Mouse (Mus musculus) spleen, adult 2 months (tissue): ENCODE measurements around the gene Ipcef1.

Source experiments
- CTCF ChIP-seq: fragments of 200-500 bp; IDR thresholded peaks from 2 replicates; pipeline ENCODE4 v1.5.1; 2011; ENCODE audit warnings: mild to moderate bottlenecking, inconsistent platforms; ENCODE audit not compliant: insufficient read depth, insufficient read length, insufficient replicate concordance; ENCODE audit errors: extremely low read depth
- POLR2A ChIP-seq: fragments of 200-500 bp; IDR thresholded peaks from 2 replicates; pipeline ENCODE4 v1.6.1; 2011; ENCODE audit warnings: low read depth, low read length, inconsistent platforms

- TF ChIP-seq CTCF: no peak
- TF ChIP-seq POLR2A: no peak
Observed at GRCm38 (mm10) chr10:6983431-6983830, 68.8 kb downstream of the Ipcef1 start.
